Mouse (Mus musculus) CH12.LX (cell line): ENCODE results near the gene Ebi3.
"Not testable (repeated sequence)": the region's sequence is repeated elsewhere in the genome, so short reads cannot be mapped to it uniquely, and the experiment has no call there.

Experiments
- CTCF ChIP-seq, 2 experiments: IDR thresholded peaks in 1 of 2; conservative IDR thresholded peaks in 1 of 2; 2 replicates each; pipeline ENCODE4 v1.5.1; 2011 to 2012; ENCODE audit warnings: low read depth in 2 of 2, low read length in 2 of 2, improper control_type of control experiment in 1 of 2, inconsistent platforms in 1 of 2, mild to moderate bottlenecking in 1 of 2, moderate library complexity in 1 of 2
- ELF1 ChIP-seq: IDR thresholded peaks from 2 replicates; pipeline ENCODE4 v1.6.1; 2014; ENCODE audit warnings: low read depth, mild to moderate bottlenecking, inconsistent platforms, low read length, improper control_type of control experiment
- MAX ChIP-seq: IDR thresholded peaks from 2 replicates; pipeline ENCODE4 v1.6.1; 2011; ENCODE audit warnings: low read length, improper control_type of control experiment
- NRF1 ChIP-seq: IDR thresholded peaks from 2 replicates; pipeline ENCODE4 v1.6.1; 2014; ENCODE audit warnings: low read depth, mild to moderate bottlenecking, inconsistent platforms, low read length, improper control_type of control experiment, moderate library complexity
- POLR2A ChIP-seq: IDR thresholded peaks from 2 replicates; pipeline ENCODE4 v1.6.1; 2011; ENCODE audit warnings: low read depth, mild to moderate bottlenecking, improper control_type of control experiment, low read length
- RAD21 ChIP-seq: IDR thresholded peaks from 2 replicates; pipeline ENCODE4 v1.6.1; 2011; ENCODE audit warnings: low read depth, mild to moderate bottlenecking, low read length, improper control_type of control experiment, moderate library complexity
- TBP ChIP-seq: conservative IDR thresholded peaks from 2 replicates; pipeline ENCODE4 v1.6.1; 2011; ENCODE audit warnings: low read depth, low read length, improper control_type of control experiment

DNA sequence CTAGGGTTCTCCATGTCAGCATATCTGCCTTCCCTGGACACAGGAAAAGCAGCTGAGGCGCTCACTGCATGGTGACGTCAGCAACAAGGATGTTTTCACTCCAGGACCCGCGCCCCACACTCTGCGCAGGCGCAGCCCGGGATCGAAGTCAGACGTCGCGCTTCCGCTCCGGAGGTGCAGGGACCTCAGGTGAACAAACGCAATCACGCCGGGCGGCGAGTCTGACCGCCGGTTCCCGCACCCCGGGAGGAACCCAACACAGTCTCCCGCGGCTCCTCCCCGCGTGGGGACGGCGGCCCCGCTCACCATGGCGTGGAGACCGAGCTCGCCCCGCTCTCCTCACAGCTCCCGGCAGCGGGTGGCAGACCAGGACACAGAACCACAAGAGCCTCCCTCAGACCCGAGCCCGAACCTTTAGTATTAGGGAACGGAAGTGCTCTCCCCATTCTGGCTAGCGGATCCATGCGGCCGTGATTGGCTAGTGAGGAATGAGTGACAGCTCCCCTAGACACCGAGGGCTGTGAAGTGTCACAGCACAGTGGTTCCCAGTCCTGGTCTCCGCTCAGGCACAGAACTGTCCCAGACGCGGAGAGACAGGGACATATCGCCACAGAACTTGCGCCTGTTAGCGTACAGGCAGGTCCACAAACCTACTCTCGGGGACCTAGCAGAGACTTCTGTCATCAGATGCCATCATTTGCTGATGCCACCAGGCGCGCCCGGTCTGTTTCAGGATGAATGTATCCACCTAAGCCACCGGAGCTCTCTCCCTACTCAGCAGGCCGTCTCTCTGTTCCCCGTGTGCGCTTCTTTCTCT lies 7.4 kb upstream of the Ebi3 start:
- TF ChIP-seq NRF1 (peak; percentile 80), MAX (peak; percentile 42; the same call in 1 of the 2 replicates), ELF1 (peak; percentile 57), TBP (peak; percentile 81; the same call in 1 of the 2 replicates), POLR2A (peak; percentile 75)
- not testable (repeated sequence) for TF ChIP-seq CTCF (conservative IDR thresholded peaks at IDR 0.05 in 1 of 2, IDR thresholded peaks at IDR 0.05 in 1 of 2; ENCODE audit: low read depth in 2 of 2, low read length in 2 of 2); RAD21
